Mouse (Mus musculus) heart, embryonic 16.5 days (tissue): ENCODE measurements around the gene Rgs7. TPM values are rescaled to one million over a fixed set of nuclear protein-coding genes. Genes with fewer than 3 reads are reported as not detected.

Experiments used
- ATAC-seq: fragments of 200-750 bp; cut with Nextera tagmentation; replicated peaks from 2 replicates; pipeline ENCODE4 v1.8.0; 2017; ENCODE audit warnings: moderate number of reproducible peaks; ENCODE audit not compliant: insufficient read depth, low FRiP score; ENCODE audit errors: extremely low read depth
- H3K27ac ChIP-seq: fragments of 300-500 bp; sonication (generic); 2 replicates; pipeline ENCODE4 v1.5.1; 2014; ENCODE audit warnings: mild to moderate bottlenecking, low read length, control low read depth, moderate library complexity
- H3K27me3 ChIP-seq: fragments of 300-500 bp; sonication (generic); 2 replicates; pipeline ENCODE4 v1.6.1; 2014; ENCODE audit warnings: low read length, mixed read lengths; ENCODE audit not compliant: control insufficient read depth, insufficient read depth
- H3K36me3 ChIP-seq: fragments of 300-500 bp; sonication (generic); 2 replicates; pipeline ENCODE4 v1.6.1; 2014; ENCODE audit not compliant: control insufficient read depth, insufficient read depth
- H3K4me1 ChIP-seq: fragments of 300-500 bp; sonication (generic); 2 replicates; pipeline ENCODE4 v1.6.1; 2014; ENCODE audit warnings: low read length, mixed read lengths; ENCODE audit not compliant: control insufficient read depth, insufficient read depth
- H3K4me2 ChIP-seq: fragments of 300-500 bp; sonication (generic); 2 replicates; pipeline ENCODE4 v1.6.1; 2014; ENCODE audit warnings: low read depth, mild to moderate bottlenecking, control low read depth, low read length
- H3K4me3 ChIP-seq: fragments of 300-500 bp; sonication (generic); 2 replicates; pipeline ENCODE4 v1.5.1; 2014; ENCODE audit warnings: mild to moderate bottlenecking, control low read depth, low read length
- H3K9ac ChIP-seq: fragments of 300-500 bp; sonication (generic); 2 replicates; pipeline ENCODE4 v1.6.1; 2014; ENCODE audit warnings: low read length, control low read depth
- H3K9me3 ChIP-seq: fragments of 300-500 bp; sonication (generic); replicated peaks from 2 replicates; pipeline ENCODE4 v1.6.1; 2016; ENCODE audit warnings: low read length; ENCODE audit not compliant: control insufficient read depth
- WGBS: fragments of 180-500 bp; shearing (Covaris S2); extraction: QIAGEN DNeasy Blood & Tissue Kit; methylation state at CpG from one replicate; pipeline ENCODE4 v1.1.7; 2014; 5-methylcytosine and 5-hydroxymethylcytosine counted together
- polyA plus RNA-seq: library from polyadenylated mRNA; unstranded; fragments of >200 nt; fragmentation: Nextera tagmentation; extraction: Ambion mirVana; gene quantifications from 2 replicates; pipeline ENCODE4 v1.2.1, GENCODE M21; 2015

Rgs7 gene
- polyA plus RNA-seq, 1 experiment from 2014 or later: 0.41 TPM

DNA sequence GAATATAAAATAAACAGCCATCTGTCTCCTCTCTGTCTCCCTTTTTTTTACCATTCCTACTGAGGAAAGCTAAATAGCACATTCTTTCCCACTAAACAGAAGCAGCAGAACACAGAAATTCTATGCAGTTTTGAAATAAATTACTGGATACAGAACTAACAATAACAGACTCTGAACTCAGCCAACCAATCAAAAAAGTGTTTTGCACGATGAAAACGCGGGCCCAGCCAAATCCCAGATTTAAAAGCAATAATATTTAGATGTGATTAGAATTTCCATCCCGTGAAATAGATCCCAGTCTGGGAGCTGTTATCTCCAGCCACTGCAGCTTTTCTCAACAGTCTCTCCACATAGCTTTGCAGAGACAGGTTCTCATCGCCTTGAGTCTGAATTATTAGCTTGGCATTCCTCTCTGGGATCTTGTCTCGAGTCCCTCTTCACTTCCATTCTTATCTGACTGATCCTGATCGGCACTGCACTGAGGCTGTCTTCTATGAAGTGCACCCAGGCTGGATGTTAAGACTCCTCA lies 466.5 kb downstream of the Rgs7 start:
- no peak overlapping the region for H3K4me2 ChIP-seq
- H3K9ac ChIP-seq: no peak overlapping the region
- no peak overlapping the region for H3K4me3 ChIP-seq
- H3K36me3 ChIP-seq: no peaks in the 10 kb centered on the region
- ATAC-seq: no peak
- H3K27ac ChIP-seq: no peak overlapping the region
- H3K4me1 ChIP-seq: no peaks in the 10 kb centered on the region
- no peaks in the 10 kb centered on the region for H3K9me3 ChIP-seq
- 38% methylated on average over 7 of the region's 7 CpGs for WGBS
- no peaks in the 10 kb centered on the region for H3K27me3 ChIP-seq

DNA sequence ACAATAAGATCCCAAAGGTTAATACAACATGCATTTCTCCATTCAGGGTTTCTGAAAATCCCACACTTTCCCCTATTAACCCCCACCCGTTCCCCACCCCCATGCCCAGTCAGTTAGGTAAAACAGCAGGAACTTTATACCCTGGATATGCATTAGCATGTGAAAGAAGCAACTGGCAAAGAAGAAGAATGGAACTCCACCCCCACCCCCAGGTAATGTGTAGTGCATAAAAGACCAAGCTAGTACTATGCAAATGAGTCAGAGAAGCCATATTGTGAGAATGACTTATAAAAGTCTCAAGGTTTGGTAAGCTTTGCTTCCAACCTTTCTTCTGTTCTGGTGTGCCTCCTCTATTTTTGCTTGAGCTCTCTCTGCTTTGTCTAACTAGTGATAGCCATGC lies 468.2 kb downstream of the Rgs7 start:
- Histone ChIP-seq H3K4me1 (no peaks in the 10 kb centered on the region), H3K9me3 (no peaks in the 10 kb centered on the region), H3K27ac (no peak overlapping the region), H3K9ac (no peak overlapping the region), H3K36me3 (no peaks in the 10 kb centered on the region), H3K4me3 (no peak overlapping the region), H3K4me2 (no peak overlapping the region), H3K27me3 (no peaks in the 10 kb centered on the region)
- no peak for ATAC-seq
- 62% methylated on average over 1 of the region's 1 CpGs for WGBS

Other genes starting within 250 kb of the Rgs7 start
- gene Kmo, start 127.9 kb upstream of the Rgs7 start, polyA plus RNA-seq: 0.10 and 0.38 TPM in 2 replicates
- gene Fh1, start 133.1 kb upstream of the Rgs7 start, polyA plus RNA-seq: 301 and 326 TPM in 2 replicates
- 12.2 and 13.7 TPM in 2 replicates for gene Opn3, start 200.3 kb upstream of the Rgs7 start, polyA plus RNA-seq
- gene Chml, start 200.4 kb upstream of the Rgs7 start, polyA plus RNA-seq: 3.0 and 3.8 TPM in 2 replicates
- gene Wdr64, start 206.1 kb upstream of the Rgs7 start, polyA plus RNA-seq: not detected in 2 replicates